Mouse (Mus musculus): ENCODE data around the gene Mprip. TPM values are rescaled to one million over a fixed set of nuclear protein-coding genes. Genes with fewer than 3 reads are reported as not detected.
"Not testable (repeated sequence)": the region's sequence is repeated elsewhere in the genome, so short reads cannot be mapped to it uniquely, and the experiment has no call there.

Mprip gene
- 68.1 and 71.5 TPM in 2 replicates for polyA plus RNA-seq (2014; fragmentation: Nextera tagmentation; extraction: Ambion mirVana)

DNA sequence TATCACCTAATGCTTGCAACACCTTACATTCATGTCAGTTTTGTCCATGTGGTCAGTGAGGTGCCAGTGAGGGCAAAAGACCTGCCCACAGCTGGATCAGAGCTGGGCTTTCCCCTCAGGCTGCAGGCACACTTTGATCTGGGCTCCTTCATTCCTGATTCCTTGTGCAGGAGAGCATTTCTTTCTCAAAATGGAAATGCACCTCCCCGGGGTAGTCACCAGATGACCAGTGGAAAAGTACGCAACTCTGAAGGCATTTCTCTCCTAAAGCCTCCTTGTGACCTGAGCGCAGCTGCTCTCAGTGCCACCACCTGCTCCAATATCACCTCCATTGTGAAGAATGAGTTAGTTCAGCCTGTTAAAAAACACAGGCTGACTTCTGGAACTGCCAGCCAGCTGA lies at the start of gene Mprip:
TSS of gene Mprip (plus strand) at position 301 of the 400 bp plus-strand sequence.
- no peak for DNase-seq (ENCODE audit: low spot score)
- no peaks in the 10 kb centered on the region for H3K36me3 ChIP-seq (replicated peaks; ENCODE audit: control insufficient read depth, insufficient read depth)
- peak within 1 kb of the TSS; percentile 67 for H3K4me2 ChIP-seq (replicated peaks)
- H3K27me3 ChIP-seq (ENCODE audit: control insufficient read depth, insufficient read depth, low read length), result no peaks in the 10 kb centered on the region
- ATAC-seq (ENCODE audit: low FRiP score), result no peak
- 55% methylated on average over 3 of the region's 3 CpGs for WGBS
- no peaks in the 10 kb centered on the region for H3K9me3 ChIP-seq (ENCODE audit: control insufficient read depth, low read length)
- H3K9ac ChIP-seq, result peak within 1 kb of the TSS; percentile 88
- H3K4me3 ChIP-seq (replicated peaks; ENCODE audit: low read length), result peak within 1 kb of the TSS; percentile 73
- H3K4me1 ChIP-seq (replicated peaks; ENCODE audit: control insufficient read depth, insufficient read depth, low read length), result peaks cover 32% of the 10 kb centered on the region
- peak within 1 kb of the TSS; percentile 92 for H3K27ac ChIP-seq

DNA sequence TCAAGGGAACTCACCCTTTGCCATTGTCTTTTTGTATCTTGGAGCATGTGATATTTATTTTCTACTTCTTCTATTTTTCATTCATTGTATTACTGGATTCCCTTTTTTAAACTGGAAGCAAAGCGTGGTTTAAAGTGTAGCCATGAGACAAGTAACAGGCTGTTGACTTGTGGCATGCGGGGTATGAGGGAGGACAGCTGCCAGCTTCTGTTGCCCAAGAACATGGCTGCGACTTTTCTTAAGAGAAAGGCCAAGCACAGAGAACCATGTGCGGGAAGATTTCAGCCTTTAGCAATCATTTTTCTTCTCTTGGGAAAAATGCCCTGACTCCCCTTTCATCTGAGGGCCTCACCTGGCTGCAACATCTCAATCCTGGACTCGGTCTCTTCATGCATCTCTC lies 49.5 kb upstream of the Mprip start:
- H3K4me3 ChIP-seq (replicated peaks; ENCODE audit: low read length), result no peak overlapping the region
- H3K36me3 ChIP-seq (replicated peaks; ENCODE audit: control insufficient read depth, insufficient read depth), result no peaks in the 10 kb centered on the region
- H3K9ac ChIP-seq, result no peak overlapping the region
- no peaks in the 10 kb centered on the region for H3K4me1 ChIP-seq (replicated peaks; ENCODE audit: control insufficient read depth, insufficient read depth, low read length)
- DNase-seq (ENCODE audit: low spot score) (no peak), ATAC-seq (ENCODE audit: low FRiP score) (no peak)
- no peaks in the 10 kb centered on the region for H3K27me3 ChIP-seq (ENCODE audit: control insufficient read depth, insufficient read depth, low read length)
- 88% methylated on average over 5 of the region's 5 CpGs for WGBS
- no peaks in the 10 kb centered on the region for H3K9me3 ChIP-seq (ENCODE audit: control insufficient read depth, low read length)
- no peak overlapping the region for H3K27ac ChIP-seq
- H3K4me2 ChIP-seq (replicated peaks), result no peak overlapping the region

DNA sequence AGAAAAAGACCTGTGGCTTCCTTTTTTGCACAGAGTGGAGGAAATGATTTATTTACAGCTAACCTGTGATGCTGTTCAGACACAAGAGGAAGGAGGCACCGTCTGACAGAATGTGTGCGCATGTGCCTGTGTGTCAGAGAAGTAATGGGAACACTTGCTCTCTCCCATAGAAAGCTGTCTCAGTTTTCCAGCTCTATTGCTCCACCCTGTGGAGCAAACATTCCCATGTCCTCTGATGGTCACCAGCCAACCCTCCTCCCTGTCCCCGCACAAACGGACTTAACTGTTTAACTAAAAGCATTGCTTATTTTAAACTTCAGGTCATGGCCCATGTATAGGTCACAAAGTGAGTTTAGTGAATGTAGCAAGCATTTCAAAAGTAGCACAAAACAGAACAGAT lies 47.0 kb upstream of the Mprip start:
- Histone ChIP-seq H3K9ac (no peak overlapping the region), H3K4me3 (replicated peaks; ENCODE audit: low read length) (no peak overlapping the region), H3K27ac (no peak overlapping the region), H3K4me2 (replicated peaks) (no peak overlapping the region), H3K9me3 (ENCODE audit: control insufficient read depth, low read length) (no peaks in the 10 kb centered on the region), H3K36me3 (replicated peaks; ENCODE audit: control insufficient read depth, insufficient read depth) (no peaks in the 10 kb centered on the region), H3K27me3 (ENCODE audit: control insufficient read depth, insufficient read depth, low read length) (no peaks in the 10 kb centered on the region), H3K4me1 (replicated peaks; ENCODE audit: control insufficient read depth, insufficient read depth, low read length) (no peaks in the 10 kb centered on the region)
- WGBS, result 56% methylated on average over 4 of the region's 4 CpGs
- DNase-seq (ENCODE audit: low spot score), result peak; percentile 51
- no peak for ATAC-seq (ENCODE audit: low FRiP score)

DNA sequence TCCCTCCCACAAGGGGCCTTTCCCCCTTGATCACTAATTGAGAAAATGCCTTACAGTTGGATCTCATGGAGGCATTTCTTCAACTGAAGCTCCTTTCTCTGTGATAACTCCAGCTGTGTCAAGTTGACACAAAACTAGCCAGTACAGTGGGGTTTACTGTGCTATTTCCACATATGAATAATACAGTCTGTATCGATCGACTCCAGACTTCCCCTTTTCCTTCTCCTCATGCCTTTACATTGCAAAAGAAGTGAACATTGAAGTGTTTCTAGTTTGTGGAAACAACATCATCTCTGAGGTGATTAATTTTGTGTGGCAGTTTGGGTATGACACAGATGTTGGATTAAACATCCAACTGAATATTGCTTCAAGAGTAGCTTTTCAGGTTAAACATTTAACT lies 44.1 kb upstream of the Mprip start:
- not testable (repeated sequence) for H3K4me2 ChIP-seq (replicated peaks); H3K36me3 ChIP-seq (replicated peaks; ENCODE audit: control insufficient read depth, insufficient read depth); H3K4me1 ChIP-seq (replicated peaks; ENCODE audit: control insufficient read depth, insufficient read depth, low read length); ATAC-seq (ENCODE audit: low FRiP score); H3K27me3 ChIP-seq (ENCODE audit: control insufficient read depth, insufficient read depth, low read length); H3K9ac ChIP-seq; DNase-seq (ENCODE audit: low spot score); H3K9me3 ChIP-seq (ENCODE audit: control insufficient read depth, low read length); H3K4me3 ChIP-seq (replicated peaks; ENCODE audit: low read length); H3K27ac ChIP-seq
- WGBS, result 97% methylated on average over 2 of the region's 2 CpGs

DNA sequence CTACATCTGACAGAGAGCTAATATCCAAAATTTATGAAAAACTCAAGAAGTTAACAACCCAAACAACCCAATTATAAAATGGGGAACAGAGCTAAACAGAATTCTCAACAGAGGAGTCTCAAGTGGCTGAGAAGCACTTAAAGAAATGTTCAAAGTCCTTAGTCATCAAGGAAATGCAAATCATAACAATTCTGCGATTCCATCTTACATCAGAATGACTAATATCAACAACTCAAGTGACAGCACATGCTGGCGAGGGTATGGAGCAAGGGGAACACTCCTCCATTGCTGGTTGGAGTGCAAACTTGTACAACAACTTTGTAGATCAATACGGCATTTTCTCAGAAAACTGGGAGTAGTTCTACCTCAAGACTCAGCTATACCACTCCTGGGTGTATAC lies 38.9 kb upstream of the Mprip start:
- DNase-seq (ENCODE audit: low spot score), result no peak
- Histone ChIP-seq H3K27me3 (ENCODE audit: control insufficient read depth, insufficient read depth, low read length) (no peaks in the 10 kb centered on the region), H3K9me3 (ENCODE audit: control insufficient read depth, low read length) (no peaks in the 10 kb centered on the region), H3K4me1 (replicated peaks; ENCODE audit: control insufficient read depth, insufficient read depth, low read length) (no peaks in the 10 kb centered on the region), H3K4me3 (replicated peaks; ENCODE audit: low read length) (no peak overlapping the region), H3K27ac (no peak overlapping the region), H3K4me2 (replicated peaks) (no peak overlapping the region), H3K9ac (no peak overlapping the region), H3K36me3 (replicated peaks; ENCODE audit: control insufficient read depth, insufficient read depth) (no peaks in the 10 kb centered on the region)
- no peak for ATAC-seq (ENCODE audit: low FRiP score)
- 79% methylated on average over 3 of the region's 3 CpGs for WGBS

DNA sequence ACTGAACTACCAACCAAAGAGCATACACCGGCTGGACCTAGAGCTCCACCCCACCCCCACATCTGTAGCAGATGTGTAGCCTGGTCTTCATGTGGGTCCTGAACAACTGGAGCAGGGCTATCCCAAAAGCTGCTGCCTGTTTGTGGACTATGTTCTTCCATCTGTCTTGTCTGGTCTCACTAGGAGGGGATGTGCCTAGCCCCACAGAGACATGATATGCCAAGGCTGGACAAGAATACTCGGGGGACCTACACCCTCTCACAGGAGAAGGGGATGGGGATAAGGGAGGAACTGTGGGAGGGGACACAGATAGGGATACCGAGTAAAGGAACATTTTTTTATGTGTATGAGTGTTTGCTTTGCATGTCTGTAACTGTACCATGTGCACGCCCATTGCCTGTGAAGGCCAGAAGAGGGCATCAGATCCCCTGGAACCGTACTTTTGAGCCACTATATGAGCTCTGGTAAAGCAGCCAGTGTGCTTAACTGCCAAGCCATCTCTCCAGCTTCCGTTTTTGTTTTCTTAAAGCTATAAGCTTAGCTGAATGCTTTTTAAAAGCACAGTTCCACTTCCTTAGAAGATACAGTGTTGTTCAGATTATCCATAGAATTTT lies 37.0 kb upstream of the Mprip start:
- no peak; the same call in 1 of the 2 replicates for ATAC-seq (ENCODE audit: low FRiP score)
- no peaks in the 10 kb centered on the region for H3K36me3 ChIP-seq (replicated peaks; ENCODE audit: control insufficient read depth, insufficient read depth)
- no peaks in the 10 kb centered on the region for H3K4me1 ChIP-seq (replicated peaks; ENCODE audit: control insufficient read depth, insufficient read depth, low read length)
- no peaks in the 10 kb centered on the region for H3K9me3 ChIP-seq (ENCODE audit: control insufficient read depth, low read length)
- peak; percentile 80 for DNase-seq (ENCODE audit: low spot score)
- no peaks in the 10 kb centered on the region for H3K27me3 ChIP-seq (ENCODE audit: control insufficient read depth, insufficient read depth, low read length)
- no peak overlapping the region for H3K9ac ChIP-seq
- no peak overlapping the region for H3K4me3 ChIP-seq (replicated peaks; ENCODE audit: low read length)
- H3K27ac ChIP-seq, result no peak overlapping the region
- no peak overlapping the region for H3K4me2 ChIP-seq (replicated peaks)
- WGBS, result 40% methylated on average over 6 of the region's 6 CpGs

DNA sequence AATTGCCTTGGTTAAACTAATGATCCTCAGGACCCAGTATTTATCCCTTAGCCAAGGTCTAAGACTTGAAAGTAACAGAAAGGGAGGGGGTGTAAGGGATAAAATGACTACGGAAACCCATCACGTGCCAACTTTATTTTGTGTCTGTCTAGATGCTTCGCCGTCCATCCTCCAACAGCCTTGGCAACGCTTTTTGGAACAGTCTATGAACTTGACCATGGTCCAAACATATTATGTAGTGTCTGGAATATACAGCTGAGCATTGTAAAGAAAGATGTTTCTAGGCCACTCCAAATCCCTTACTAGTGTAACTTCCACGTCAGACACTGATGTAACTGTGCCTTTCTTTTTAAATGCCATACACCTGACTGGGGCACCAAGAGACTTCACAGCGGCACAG lies 34.9 kb upstream of the Mprip start:
- Histone ChIP-seq H3K9ac (no peak overlapping the region), H3K4me3 (replicated peaks; ENCODE audit: low read length) (no peak overlapping the region), H3K4me2 (replicated peaks) (no peak overlapping the region), H3K27ac (no peak overlapping the region), H3K4me1 (replicated peaks; ENCODE audit: control insufficient read depth, insufficient read depth, low read length) (no peaks in the 10 kb centered on the region), H3K36me3 (replicated peaks; ENCODE audit: control insufficient read depth, insufficient read depth) (no peaks in the 10 kb centered on the region), H3K27me3 (ENCODE audit: control insufficient read depth, insufficient read depth, low read length) (no peaks in the 10 kb centered on the region), H3K9me3 (ENCODE audit: control insufficient read depth, low read length) (no peaks in the 10 kb centered on the region)
- DNase-seq (ENCODE audit: low spot score) (no peak), ATAC-seq (ENCODE audit: low FRiP score) (no peak)
- 81% methylated on average over 7 of the region's 7 CpGs for WGBS

DNA sequence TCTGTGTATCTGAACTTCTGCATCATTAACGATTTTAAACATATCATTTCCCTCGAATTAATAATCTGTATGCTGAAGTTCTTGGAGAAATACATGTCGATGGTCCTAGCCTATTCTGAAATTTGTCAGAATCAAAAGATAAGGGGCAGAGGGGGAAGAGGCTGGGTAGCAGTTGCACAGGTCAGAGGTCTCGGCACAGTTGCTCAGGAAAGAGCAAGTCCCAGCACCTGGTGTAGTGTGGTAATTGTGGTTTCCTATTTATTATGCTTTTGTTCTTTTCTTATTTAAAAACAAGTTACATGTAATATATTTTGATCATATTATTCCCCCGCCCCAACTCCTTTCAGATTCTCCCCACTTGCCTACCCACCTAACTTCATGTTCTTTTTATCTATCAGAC lies 32.9 kb upstream of the Mprip start:
- 91% methylated on average over 5 of the region's 5 CpGs for WGBS
- H3K36me3 ChIP-seq (replicated peaks; ENCODE audit: control insufficient read depth, insufficient read depth), result no peaks in the 10 kb centered on the region
- H3K27ac ChIP-seq, result no peak overlapping the region
- no peak overlapping the region for H3K9ac ChIP-seq
- H3K4me1 ChIP-seq (replicated peaks; ENCODE audit: control insufficient read depth, insufficient read depth, low read length), result no peaks in the 10 kb centered on the region
- H3K27me3 ChIP-seq (ENCODE audit: control insufficient read depth, insufficient read depth, low read length), result no peaks in the 10 kb centered on the region
- no peaks in the 10 kb centered on the region for H3K9me3 ChIP-seq (ENCODE audit: control insufficient read depth, low read length)
- DNase-seq (ENCODE audit: low spot score) (no peak), ATAC-seq (ENCODE audit: low FRiP score) (no peak)
- H3K4me2 ChIP-seq (replicated peaks), result no peak overlapping the region
- H3K4me3 ChIP-seq (replicated peaks; ENCODE audit: low read length), result no peak overlapping the region

DNA sequence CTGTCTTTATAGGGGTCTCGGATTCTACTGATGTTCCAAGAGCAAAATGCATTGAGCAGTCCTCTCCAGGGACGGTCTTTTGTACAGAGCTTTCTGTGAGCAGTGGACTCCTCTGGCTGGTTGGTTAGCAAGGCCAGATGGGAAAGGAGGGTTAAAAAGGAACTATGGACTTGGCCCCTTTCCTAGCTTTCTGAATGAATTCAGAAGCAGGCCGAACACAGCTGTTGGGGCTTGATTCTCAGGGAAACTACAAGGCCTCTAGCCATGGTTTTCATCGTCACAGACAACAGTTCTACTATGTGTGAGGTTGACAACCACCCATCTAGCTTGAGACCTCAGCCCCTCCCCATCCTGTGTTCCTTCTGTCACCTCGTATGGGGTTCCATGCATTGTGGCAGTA lies 31.2 kb upstream of the Mprip start:
- DNase-seq (ENCODE audit: low spot score) (no peak), ATAC-seq (ENCODE audit: low FRiP score) (no peak)
- no peaks in the 10 kb centered on the region for H3K27me3 ChIP-seq (ENCODE audit: control insufficient read depth, insufficient read depth, low read length)
- H3K36me3 ChIP-seq (replicated peaks; ENCODE audit: control insufficient read depth, insufficient read depth), result no peaks in the 10 kb centered on the region
- 68% methylated on average over 5 of the region's 5 CpGs for WGBS
- no peak overlapping the region for H3K9ac ChIP-seq
- H3K9me3 ChIP-seq (ENCODE audit: control insufficient read depth, low read length), result no peaks in the 10 kb centered on the region
- no peak overlapping the region for H3K4me3 ChIP-seq (replicated peaks; ENCODE audit: low read length)
- no peak overlapping the region for H3K4me2 ChIP-seq (replicated peaks)
- no peaks in the 10 kb centered on the region for H3K4me1 ChIP-seq (replicated peaks; ENCODE audit: control insufficient read depth, insufficient read depth, low read length)
- H3K27ac ChIP-seq, result no peak overlapping the region

DNA sequence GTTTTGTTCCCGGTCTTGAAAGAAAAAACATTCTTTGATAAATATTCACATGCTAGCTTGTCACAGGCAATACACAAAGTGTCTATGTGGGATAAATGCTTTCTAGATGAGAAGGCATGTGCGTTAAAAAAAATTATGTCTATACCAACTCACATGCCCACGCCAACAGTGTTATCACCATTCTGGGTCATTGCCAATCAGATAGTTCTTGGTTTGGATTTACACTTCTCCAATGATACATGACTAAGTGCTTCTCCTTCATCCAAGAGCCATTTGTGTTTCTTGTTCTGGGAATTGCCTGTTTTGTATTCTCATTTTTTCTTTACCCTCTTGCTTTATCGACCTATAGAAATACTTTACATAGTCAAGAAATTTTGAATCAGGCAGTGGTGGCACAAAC lies 29.1 kb upstream of the Mprip start:
- no peak overlapping the region for H3K27ac ChIP-seq
- no peak overlapping the region for H3K9ac ChIP-seq
- DNase-seq (ENCODE audit: low spot score) (no peak), ATAC-seq (ENCODE audit: low FRiP score) (no peak)
- no peak overlapping the region for H3K4me2 ChIP-seq (replicated peaks)
- no peaks in the 10 kb centered on the region for H3K36me3 ChIP-seq (replicated peaks; ENCODE audit: control insufficient read depth, insufficient read depth)
- H3K4me3 ChIP-seq (replicated peaks; ENCODE audit: low read length), result no peak overlapping the region
- 82% methylated on average over 4 of the region's 4 CpGs for WGBS
- no peaks in the 10 kb centered on the region for H3K27me3 ChIP-seq (ENCODE audit: control insufficient read depth, insufficient read depth, low read length)
- H3K4me1 ChIP-seq (replicated peaks; ENCODE audit: control insufficient read depth, insufficient read depth, low read length), result no peaks in the 10 kb centered on the region
- H3K9me3 ChIP-seq (ENCODE audit: control insufficient read depth, low read length), result no peaks in the 10 kb centered on the region
